Mouse (Mus musculus): ENCODE measurements around the gene Lad1. TPM values are rescaled to one million over a fixed set of nuclear protein-coding genes. Genes with fewer than 3 reads are reported as not detected.

The Lad1 gene
- polyA plus RNA-seq, 1 experiment from 2014 or later: 1.3 TPM

- H3K27ac ChIP-seq (ENCODE audit: low read depth, low read length): no peak overlapping the region
- H3K9ac ChIP-seq (ENCODE audit: low read length): no peak overlapping the region
- DNase-seq (ENCODE audit: low spot score) (no peak), ATAC-seq (ENCODE audit: insufficient read depth, low FRiP score, low TSS enrichment) (no peak)
- no peak overlapping the region for H3K4me3 ChIP-seq (ENCODE audit: low read depth, low read length)
- no peak overlapping the region for H3K4me2 ChIP-seq (ENCODE audit: low read depth)
- peaks cover 13% of the 10 kb centered on the region for H3K4me1 ChIP-seq (ENCODE audit: control insufficient read depth, insufficient read depth, low read length)
- 81% methylated on average over 17 of the region's 17 CpGs for WGBS
- no peaks in the 10 kb centered on the region for H3K27me3 ChIP-seq (ENCODE audit: control insufficient read depth, insufficient read depth, low read length)
- H3K36me3 ChIP-seq (ENCODE audit: control insufficient read depth, insufficient read depth, low read length): no peaks in the 10 kb centered on the region
- H3K9me3 ChIP-seq (ENCODE audit: control insufficient read depth, low read length): no peaks in the 10 kb centered on the region
Measured at GRCm38 (mm10) chr1:135847611-135848351, 29.4 kb downstream of the Lad1 start.

DNA sequence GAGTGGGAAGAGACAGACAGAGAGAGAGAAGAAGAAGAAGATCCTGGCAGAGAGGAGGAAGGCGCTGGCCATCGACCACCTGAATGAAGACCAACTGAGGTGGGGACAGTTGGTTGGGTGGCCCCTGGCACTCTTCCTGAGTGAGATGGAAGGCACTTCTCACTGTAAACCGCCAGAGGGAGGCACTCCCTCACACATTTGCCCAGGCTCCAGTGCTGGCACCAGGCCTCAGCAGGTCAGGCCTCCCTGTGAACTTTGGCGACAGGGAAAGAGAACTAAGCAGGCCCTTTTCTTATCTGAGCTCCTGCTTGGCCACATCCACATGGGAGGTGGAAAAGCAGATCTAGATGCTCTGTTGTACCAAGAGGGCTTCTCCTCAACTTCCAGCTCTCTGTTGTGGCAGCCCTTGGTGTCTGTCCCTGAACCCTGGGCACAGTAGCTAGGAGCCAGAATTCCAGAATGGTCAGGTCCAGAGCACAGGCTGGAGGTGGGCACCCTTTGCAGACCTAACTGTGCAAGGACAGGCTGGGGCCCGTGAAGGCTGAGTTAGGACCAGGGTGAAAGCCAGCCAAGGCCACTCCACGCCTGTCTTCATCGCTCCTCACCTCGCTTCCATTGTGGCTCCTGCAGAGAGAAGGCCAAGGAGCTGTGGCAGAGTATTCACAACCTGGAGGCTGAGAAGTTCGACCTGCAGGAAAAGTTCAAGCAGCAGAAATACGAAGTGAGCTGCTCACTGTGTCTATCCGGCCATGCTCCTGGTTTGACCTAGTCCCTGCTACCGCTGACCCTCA lies 32.5 kb downstream of the Lad1 start:
- H3K27me3 ChIP-seq (ENCODE audit: control insufficient read depth, insufficient read depth, low read length): no peaks in the 10 kb centered on the region
- H3K9ac ChIP-seq (ENCODE audit: low read length): peak overlapping the region; percentile 6; the same call in 1 of the 2 replicates
- H3K4me2 ChIP-seq (ENCODE audit: low read depth): no peak overlapping the region
- WGBS: 70% methylated on average over 12 of the region's 12 CpGs
- DNase-seq (ENCODE audit: low spot score): peak; percentile 35
- H3K4me1 ChIP-seq (ENCODE audit: control insufficient read depth, insufficient read depth, low read length): peaks cover 16% of the 10 kb centered on the region
- no peaks in the 10 kb centered on the region for H3K9me3 ChIP-seq (ENCODE audit: control insufficient read depth, low read length)
- H3K4me3 ChIP-seq (ENCODE audit: low read depth, low read length): no peak overlapping the region
- no peak for ATAC-seq (ENCODE audit: insufficient read depth, low FRiP score, low TSS enrichment)
- 0 out of 2 replicates have a peak overlapping the region, but pooled peaks have one; percentile 2 for H3K27ac ChIP-seq (ENCODE audit: low read depth, low read length)
- no peaks in the 10 kb centered on the region for H3K36me3 ChIP-seq (ENCODE audit: control insufficient read depth, insufficient read depth, low read length)

DNA sequence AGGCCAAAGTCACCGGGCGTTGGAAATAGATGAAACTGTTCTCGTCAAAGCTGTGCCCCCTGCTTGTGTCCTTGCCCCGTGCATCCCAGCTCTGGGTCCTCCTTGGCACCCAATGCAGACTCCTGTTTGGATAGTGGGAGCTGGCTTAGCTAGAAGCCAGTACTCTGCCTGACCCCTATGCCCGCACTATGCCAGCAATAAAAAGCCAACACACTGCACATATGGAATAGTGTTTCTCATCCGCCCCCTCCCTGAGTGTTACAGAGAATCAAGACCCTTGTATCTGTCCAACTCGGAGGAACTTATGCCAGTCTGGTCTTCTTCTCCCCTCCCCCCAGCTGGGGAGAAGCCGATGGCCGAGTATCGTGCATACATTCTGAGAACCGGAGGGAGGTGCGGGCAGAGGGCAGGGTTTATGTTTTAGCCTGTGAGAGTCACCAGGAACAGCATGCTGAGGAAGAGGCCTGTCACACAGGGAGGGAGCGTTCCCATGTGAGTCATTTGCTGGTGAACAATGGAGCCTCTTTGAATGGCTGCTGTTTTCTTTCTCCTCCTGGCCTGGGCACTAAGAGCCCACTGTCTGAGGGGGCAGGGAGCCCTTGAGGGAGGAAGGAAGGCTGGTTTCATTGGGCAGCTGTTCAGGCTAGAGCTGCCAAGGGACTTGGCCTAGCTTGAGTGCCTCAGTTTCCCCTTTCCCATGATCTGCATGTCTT lies 33.8 kb downstream of the Lad1 start:
- Histone ChIP-seq H3K4me2 (ENCODE audit: low read depth) (no peak overlapping the region; the same call in 1 of the 2 replicates), H3K27me3 (ENCODE audit: control insufficient read depth, insufficient read depth, low read length) (no peaks in the 10 kb centered on the region), H3K36me3 (ENCODE audit: control insufficient read depth, insufficient read depth, low read length) (no peaks in the 10 kb centered on the region), H3K9ac (ENCODE audit: low read length) (peak overlapping the region; percentile 29), H3K27ac (ENCODE audit: low read depth, low read length) (no peak overlapping the region), H3K4me1 (ENCODE audit: control insufficient read depth, insufficient read depth, low read length) (peaks cover 16% of the 10 kb centered on the region), H3K4me3 (ENCODE audit: low read depth, low read length) (no peak overlapping the region), H3K9me3 (ENCODE audit: control insufficient read depth, low read length) (no peaks in the 10 kb centered on the region)
- 49% methylated on average over 13 of the region's 13 CpGs for WGBS
- DNase-seq (ENCODE audit: low spot score): peak; percentile 48
- peak; percentile 70 for ATAC-seq (ENCODE audit: insufficient read depth, low FRiP score, low TSS enrichment)

GRCm38 (mm10) chr1:135853200-135853599 lies 34.8 kb downstream of the Lad1 start:
- Histone ChIP-seq H3K4me3 (ENCODE audit: low read depth, low read length) (no peak overlapping the region), H3K9ac (ENCODE audit: low read length) (no peak overlapping the region), H3K27ac (ENCODE audit: low read depth, low read length) (no peak overlapping the region), H3K27me3 (ENCODE audit: control insufficient read depth, insufficient read depth, low read length) (no peaks in the 10 kb centered on the region), H3K4me2 (ENCODE audit: low read depth) (no peak overlapping the region), H3K36me3 (ENCODE audit: control insufficient read depth, insufficient read depth, low read length) (no peaks in the 10 kb centered on the region), H3K4me1 (ENCODE audit: control insufficient read depth, insufficient read depth, low read length) (peaks cover 16% of the 10 kb centered on the region), H3K9me3 (ENCODE audit: control insufficient read depth, low read length) (no peaks in the 10 kb centered on the region)
- no peak for ATAC-seq (ENCODE audit: insufficient read depth, low FRiP score, low TSS enrichment)
- no peak for DNase-seq (ENCODE audit: low spot score)
- 89% methylated on average over 4 of the region's 4 CpGs for WGBS

DNA sequence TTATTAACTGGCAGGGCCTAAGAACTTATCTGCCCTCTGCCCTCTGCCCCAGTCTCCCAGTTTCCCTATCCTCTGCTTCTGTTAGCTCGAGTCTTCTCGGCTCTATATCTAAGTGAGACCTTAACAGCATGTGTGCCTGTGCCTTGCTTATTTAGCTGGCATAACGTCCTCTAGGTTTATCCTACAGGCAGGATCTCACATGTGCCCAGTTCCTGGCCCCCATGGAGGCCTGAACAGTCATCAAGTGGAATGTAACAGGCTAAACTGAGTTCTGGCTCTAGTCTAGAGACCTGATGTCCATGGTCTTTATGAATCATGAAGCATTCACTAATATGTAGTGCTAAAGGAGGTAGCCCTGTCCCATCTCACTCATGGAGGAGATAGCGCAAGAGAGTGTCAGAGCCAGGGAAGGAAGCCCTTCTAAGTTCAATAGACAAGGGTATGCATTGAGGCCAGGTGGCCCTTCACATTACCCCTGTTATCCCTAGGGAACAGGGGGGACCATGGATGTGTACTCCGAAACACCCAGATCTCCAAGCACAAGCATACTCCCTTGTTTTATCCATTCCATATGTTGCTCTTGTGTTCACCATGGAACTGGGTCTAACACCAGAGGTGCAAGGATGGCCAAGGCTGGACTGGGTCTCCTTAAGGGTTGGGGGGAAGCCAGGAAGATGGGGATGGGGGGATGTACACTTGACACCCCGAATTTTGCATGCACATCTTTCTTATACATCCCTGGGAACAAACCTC lies 36.4 kb downstream of the Lad1 start:
- no peak overlapping the region for H3K4me3 ChIP-seq (ENCODE audit: low read depth, low read length)
- ATAC-seq (ENCODE audit: insufficient read depth, low FRiP score, low TSS enrichment) (no peak), DNase-seq (ENCODE audit: low spot score) (no peak)
- H3K36me3 ChIP-seq (ENCODE audit: control insufficient read depth, insufficient read depth, low read length): no peaks in the 10 kb centered on the region
- no peak overlapping the region for H3K9ac ChIP-seq (ENCODE audit: low read length)
- no peak overlapping the region for H3K4me2 ChIP-seq (ENCODE audit: low read depth)
- 91% methylated on average over 6 of the region's 6 CpGs for WGBS
- H3K27ac ChIP-seq (ENCODE audit: low read depth, low read length): no peak overlapping the region
- no peaks in the 10 kb centered on the region for H3K9me3 ChIP-seq (ENCODE audit: control insufficient read depth, low read length)
- H3K27me3 ChIP-seq (ENCODE audit: control insufficient read depth, insufficient read depth, low read length): no peaks in the 10 kb centered on the region
- H3K4me1 ChIP-seq (ENCODE audit: control insufficient read depth, insufficient read depth, low read length): peaks cover 16% of the 10 kb centered on the region

DNA sequence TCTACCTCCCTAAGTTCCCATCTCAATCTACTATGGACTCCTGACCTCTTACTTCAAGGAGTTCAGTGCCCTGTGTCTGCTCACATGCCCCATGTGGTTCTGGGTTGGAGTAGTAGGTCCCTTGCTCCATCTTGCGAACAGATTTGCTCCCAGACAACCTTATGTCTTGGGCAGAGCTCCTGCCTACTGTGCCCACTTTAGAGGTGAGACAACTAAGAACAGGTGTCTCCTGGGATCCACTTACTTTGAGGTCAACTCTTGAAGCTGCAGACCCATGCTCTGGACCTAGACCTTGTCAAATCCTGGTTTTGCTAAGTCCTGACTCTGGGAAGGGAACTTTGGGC lies 36.9 kb downstream of the Lad1 start:
- no peaks in the 10 kb centered on the region for H3K9me3 ChIP-seq (ENCODE audit: control insufficient read depth, low read length)
- no peak for DNase-seq (ENCODE audit: low spot score)
- 85% methylated on average over 1 of the region's 1 CpGs for WGBS
- no peak overlapping the region for H3K27ac ChIP-seq (ENCODE audit: low read depth, low read length)
- H3K36me3 ChIP-seq (ENCODE audit: control insufficient read depth, insufficient read depth, low read length): no peaks in the 10 kb centered on the region
- no peak overlapping the region for H3K4me2 ChIP-seq (ENCODE audit: low read depth)
- peaks cover 16% of the 10 kb centered on the region for H3K4me1 ChIP-seq (ENCODE audit: control insufficient read depth, insufficient read depth, low read length)
- H3K9ac ChIP-seq (ENCODE audit: low read length): no peak overlapping the region
- no peak for ATAC-seq (ENCODE audit: insufficient read depth, low FRiP score, low TSS enrichment)
- H3K4me3 ChIP-seq (ENCODE audit: low read depth, low read length): no peak overlapping the region
- H3K27me3 ChIP-seq (ENCODE audit: control insufficient read depth, insufficient read depth, low read length): no peaks in the 10 kb centered on the region

DNA sequence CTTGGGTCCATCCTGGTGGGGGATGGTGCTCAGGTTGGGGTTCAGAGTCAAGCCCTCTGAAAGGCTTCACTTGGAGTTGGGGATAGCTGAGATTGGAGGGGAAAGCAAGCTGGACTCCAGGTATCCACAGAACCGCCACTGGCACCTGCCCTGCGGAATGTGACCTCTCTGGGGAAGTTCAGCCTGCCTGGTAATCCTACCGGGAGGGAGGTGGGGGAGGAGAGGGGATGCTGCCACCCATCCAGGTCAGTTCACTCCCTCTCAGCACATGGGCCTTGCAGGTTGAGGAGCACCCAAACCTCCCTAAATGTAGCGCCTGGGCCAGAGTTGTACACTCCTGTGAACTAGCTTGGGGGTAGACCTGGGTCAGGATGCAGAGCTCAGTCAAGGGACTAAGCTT lies 37.7 kb downstream of the Lad1 start:
- ATAC-seq (ENCODE audit: insufficient read depth, low FRiP score, low TSS enrichment): no peak
- H3K4me3 ChIP-seq (ENCODE audit: low read depth, low read length): no peak overlapping the region
- no peaks in the 10 kb centered on the region for H3K27me3 ChIP-seq (ENCODE audit: control insufficient read depth, insufficient read depth, low read length)
- DNase-seq (ENCODE audit: low spot score): no peak
- H3K9me3 ChIP-seq (ENCODE audit: control insufficient read depth, low read length): no peaks in the 10 kb centered on the region
- WGBS: 72% methylated on average over 4 of the region's 4 CpGs
- H3K36me3 ChIP-seq (ENCODE audit: control insufficient read depth, insufficient read depth, low read length): no peaks in the 10 kb centered on the region
- H3K4me2 ChIP-seq (ENCODE audit: low read depth): no peak overlapping the region
- no peak overlapping the region for H3K9ac ChIP-seq (ENCODE audit: low read length)
- peaks cover 16% of the 10 kb centered on the region for H3K4me1 ChIP-seq (ENCODE audit: control insufficient read depth, insufficient read depth, low read length)
- no peak overlapping the region for H3K27ac ChIP-seq (ENCODE audit: low read depth, low read length)

GRCm38 (mm10) chr1:135857137-135857775 lies 38.9 kb downstream of the Lad1 start:
- Histone ChIP-seq H3K27me3 (ENCODE audit: control insufficient read depth, insufficient read depth, low read length) (no peaks in the 10 kb centered on the region), H3K4me2 (ENCODE audit: low read depth) (no peak overlapping the region), H3K9me3 (ENCODE audit: control insufficient read depth, low read length) (no peaks in the 10 kb centered on the region), H3K9ac (ENCODE audit: low read length) (no peak overlapping the region), H3K4me1 (ENCODE audit: control insufficient read depth, insufficient read depth, low read length) (peaks cover 8% of the 10 kb centered on the region), H3K4me3 (ENCODE audit: low read depth, low read length) (no peak overlapping the region), H3K27ac (ENCODE audit: low read depth, low read length) (no peak overlapping the region), H3K36me3 (ENCODE audit: control insufficient read depth, insufficient read depth, low read length) (no peaks in the 10 kb centered on the region)
- DNase-seq (ENCODE audit: low spot score) (no peak), ATAC-seq (ENCODE audit: insufficient read depth, low FRiP score, low TSS enrichment) (no peak)
- WGBS: 53% methylated on average over 11 of the region's 11 CpGs
